Mouse (Mus musculus) olfactory bulb, adult 2 months (tissue): ENCODE measurements around the gene Tuba1b. TPM values are rescaled to one million over a fixed set of nuclear protein-coding genes. Genes with fewer than 3 reads are reported as not detected.

ENCODE experiments used
- H3K27ac ChIP-seq: fragments of 200-500 bp; 2 replicates; pipeline ENCODE4 v1.5.1; 2012; ENCODE audit warnings: low read depth, low read length; ENCODE audit not compliant: insufficient read depth
- H3K4me1 ChIP-seq: fragments of 200-500 bp; 2 replicates; pipeline ENCODE4 v1.6.1; 2012; ENCODE audit warnings: low read length; ENCODE audit not compliant: control insufficient read depth, insufficient read depth
- H3K4me3 ChIP-seq: fragments of 200-500 bp; 2 replicates; pipeline ENCODE4 v1.5.1; 2012; ENCODE audit warnings: mild to moderate bottlenecking, low read depth, low read length, moderate library complexity; ENCODE audit not compliant: insufficient read depth
- CTCF ChIP-seq: fragments of 200-500 bp; IDR thresholded peaks from 2 replicates; pipeline ENCODE4 v1.5.1; 2012; ENCODE audit warnings: low read depth, mild to moderate bottlenecking, low read length, moderate library complexity; ENCODE audit not compliant: insufficient read depth
- POLR2A ChIP-seq: fragments of 200-500 bp; IDR thresholded peaks from 2 replicates; pipeline ENCODE4 v1.6.1; 2012; ENCODE audit warnings: mild to moderate bottlenecking, low read depth, low read length, moderate library complexity; ENCODE audit not compliant: insufficient read depth
- WGBS: fragments of 180-500 bp; shearing (Covaris S2); methylation state at CpG from one replicate; pipeline ENCODE4 v1.1.7; 2018; 5-methylcytosine and 5-hydroxymethylcytosine counted together
- polyA plus RNA-seq: library from polyadenylated mRNA; stranded (reverse); fragments of >200 nt; gene quantifications from 2 replicates; pipeline ENCODE4 v1.2.4, GENCODE M21; 2012; ENCODE audit warnings: low replicate concordance; ENCODE audit not compliant: missing spikeins, insufficient read depth, insufficient read length

Tuba1b gene
- polyA plus RNA-seq, 1 experiment, result 649 TPM

DNA sequence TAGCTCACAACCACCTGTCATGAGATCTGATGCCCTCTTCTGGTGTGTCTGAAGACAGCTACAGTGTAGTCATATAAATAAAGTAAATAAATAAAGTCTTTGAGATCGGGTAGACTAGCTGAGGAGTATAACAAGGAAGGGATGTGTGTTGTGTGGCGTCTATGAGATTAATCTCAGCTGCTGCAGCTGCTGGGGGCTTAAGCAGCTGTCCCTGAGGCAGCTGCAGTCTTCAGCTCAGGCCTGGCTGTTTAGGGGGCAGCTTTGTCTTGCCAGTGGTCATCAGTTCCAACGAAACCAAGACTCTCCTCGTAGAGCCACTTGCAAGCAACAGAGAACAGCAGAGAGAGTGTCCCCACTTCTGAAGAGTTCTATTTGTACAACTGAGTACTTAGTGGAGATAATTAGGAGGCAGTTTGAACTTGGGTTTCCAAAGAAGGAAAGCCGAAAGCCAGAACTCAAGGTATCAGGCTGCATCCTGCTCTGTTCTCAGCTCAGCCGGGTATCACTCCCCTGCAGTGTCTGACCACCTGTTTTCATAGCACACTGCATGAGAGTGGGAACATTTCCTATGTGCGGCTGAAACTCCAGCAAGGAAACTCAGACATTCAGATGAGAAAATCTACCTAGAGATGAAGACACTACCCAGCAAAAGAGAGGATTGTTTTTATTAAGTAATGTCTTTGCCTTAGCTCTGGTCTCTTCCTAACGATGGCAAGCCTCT, 47.5 kb downstream of the Tuba1b start:
- Histone ChIP-seq H3K4me1 (peaks cover 2% of the 10 kb centered on the region; the same call in 1 of the 2 replicates), H3K27ac (no peak overlapping the region), H3K4me3 (no peak overlapping the region)
- TF ChIP-seq POLR2A (no peak), CTCF (no peak)
- WGBS, result 66% methylated on average over 8 of the region's 8 CpGs

DNA sequence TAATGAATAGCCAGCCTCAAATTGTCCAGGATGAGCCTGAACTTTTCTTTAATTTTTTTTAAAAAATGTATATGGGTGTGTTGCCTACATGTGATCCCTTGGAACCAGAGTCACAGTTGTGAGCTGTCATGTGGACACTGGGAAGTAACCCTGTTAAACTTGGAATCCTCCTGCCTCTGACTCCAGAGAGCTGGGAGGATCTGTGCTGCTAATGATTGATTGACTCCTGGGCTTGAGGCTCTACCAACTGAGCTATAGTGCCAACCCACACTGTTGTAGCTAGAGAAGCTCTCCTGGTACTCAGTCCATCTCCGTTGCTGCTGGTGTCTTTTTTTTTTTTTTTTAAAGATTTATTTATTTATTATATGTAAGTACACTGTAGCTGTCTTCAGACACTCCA, 50.3 kb downstream of the Tuba1b start:
- Histone ChIP-seq H3K4me1 (no peaks in the 10 kb centered on the region), H3K4me3 (no peak overlapping the region), H3K27ac (no peak overlapping the region)
- WGBS, result 76% methylated on average over 1 of the region's 1 CpGs
- TF ChIP-seq CTCF, result no peak
- no peak for TF ChIP-seq POLR2A

DNA sequence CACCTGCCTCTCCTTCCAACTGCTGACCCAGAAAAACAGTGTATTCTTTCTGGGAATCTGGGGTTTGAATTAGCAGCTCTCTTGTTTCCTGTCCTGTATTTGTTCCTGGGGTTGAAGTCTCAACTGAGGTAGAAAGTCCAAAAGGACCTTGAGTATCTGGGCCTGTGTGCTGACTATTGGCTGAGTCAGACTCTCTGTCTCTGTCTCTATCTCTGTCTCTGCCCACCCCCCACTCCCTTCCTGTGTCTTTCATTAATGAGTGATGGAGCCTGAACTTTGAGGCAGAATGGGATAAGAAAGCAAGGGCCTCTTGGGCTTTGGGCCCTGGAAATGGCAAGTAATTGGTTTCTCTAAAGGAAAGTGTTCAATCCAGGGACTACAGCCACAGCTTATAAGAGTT, 50.7 kb downstream of the Tuba1b start:
- Histone ChIP-seq H3K4me3 (no peak overlapping the region), H3K4me1 (no peaks in the 10 kb centered on the region), H3K27ac (no peak overlapping the region)
- TF ChIP-seq POLR2A, result no peak
- no peak for TF ChIP-seq CTCF

DNA sequence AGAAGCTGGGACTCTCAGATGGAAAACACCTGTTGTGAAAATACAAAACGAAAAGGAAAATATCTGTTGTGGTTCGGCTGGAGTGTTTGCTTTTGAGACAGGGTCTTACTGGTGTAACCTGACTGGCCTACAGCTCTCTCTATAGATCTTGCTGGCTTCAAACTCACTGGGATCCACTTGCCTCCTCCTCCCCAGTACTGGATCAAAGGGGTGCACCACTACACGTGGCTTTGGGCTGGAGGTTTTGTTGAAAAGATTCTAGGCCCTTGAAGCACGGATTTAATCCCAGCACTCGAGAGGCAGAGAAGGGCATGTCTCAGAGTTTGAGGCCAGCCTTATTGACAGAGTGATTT, 52.7 kb downstream of the Tuba1b start:
- TF ChIP-seq CTCF, result no peak
- H3K4me1 ChIP-seq, result no peaks in the 10 kb centered on the region
- 9% methylated on average over 5 of the region's 5 CpGs for WGBS
- no peak overlapping the region for H3K27ac ChIP-seq
- H3K4me3 ChIP-seq, result peak overlapping the region; percentile 84; the same call in 1 of the 2 replicates

Other genes starting within 250 kb of the Tuba1b start
- not detected in 2 replicates for gene Ccdc65, start 226.4 kb downstream of the Tuba1b start, polyA plus RNA-seq
- not detected in 2 replicates for gene Fkbp11, start 206.4 kb downstream of the Tuba1b start, polyA plus RNA-seq
- gene Arf3, start 171.4 kb downstream of the Tuba1b start, polyA plus RNA-seq, result 167 TPM in 1 of 2 replicates, not detected in the other
- gene Wnt10b, start 156.4 kb downstream of the Tuba1b start, polyA plus RNA-seq, result not detected in 2 replicates
- gene Wnt1, start 144.7 kb downstream of the Tuba1b start, polyA plus RNA-seq, result not detected in 2 replicates
- 108 TPM in 1 of 2 replicates, not detected in the other for gene Ddn, start 125.1 kb downstream of the Tuba1b start, polyA plus RNA-seq
- not detected in 2 replicates for gene Prkag1, start 103.0 kb downstream of the Tuba1b start, polyA plus RNA-seq
- 38.3 and 267 TPM in 2 replicates for gene Kmt2d, start 63.4 kb downstream of the Tuba1b start, polyA plus RNA-seq
- gene Rhebl1, start 40.0 kb downstream of the Tuba1b start, polyA plus RNA-seq, result not detected in 2 replicates
- gene Dhh, start 36.0 kb downstream of the Tuba1b start, polyA plus RNA-seq, result not detected in 2 replicates
- not detected in 2 replicates for gene Lmbr1l, start 16.3 kb downstream of the Tuba1b start, polyA plus RNA-seq
- gene Gm49450, start 19.0 kb upstream of the Tuba1b start, polyA plus RNA-seq, result not detected in 2 replicates
- 1,035 TPM in 1 of 2 replicates, not detected in the other for gene Tuba1a, start 19.1 kb upstream of the Tuba1b start, polyA plus RNA-seq
- not detected in 2 replicates for gene Tuba1c, start 95.3 kb upstream of the Tuba1b start, polyA plus RNA-seq
- gene Prph, start 120.6 kb upstream of the Tuba1b start, polyA plus RNA-seq, result not detected in 2 replicates
- gene Troap, start 140.0 kb upstream of the Tuba1b start, polyA plus RNA-seq, result not detected in 2 replicates
- not detected in 2 replicates for gene C1ql4, start 153.3 kb upstream of the Tuba1b start, polyA plus RNA-seq
- not detected in 2 replicates for gene Dnajc22, start 158.6 kb upstream of the Tuba1b start, polyA plus RNA-seq
- gene Spats2, start 191.4 kb upstream of the Tuba1b start, polyA plus RNA-seq, result not detected in 2 replicates